ENCODE assay signal across 8 mouse cellular contexts in genomic region chr12:5213339-5214104, GRCm38 (mm10).
DNase-seq lines count a peak whose midpoint lies in the region; ATAC-seq and TF ChIP-seq lines count a peak whose summit lies in the region.

No protein-coding gene starts in this region.

- H3K4me2 ChIP-seq in hindbrain, embryonic 14.5 days (replicated peaks), result no peak overlapping the region

- TF ChIP-seq POLR2A in testis, adult 2 months (IDR thresholded peaks at IDR 0.05; ENCODE audit: control insufficient read depth, low read depth, low read length), result no peak

- intact Hi-C loops in gastrocnemius, adult 2 months (cut with DNase I), result no loop called here

- no peak for TF ChIP-seq CTCF in gastrocnemius, adult 2 months (IDR thresholded peaks at IDR 0.05)
- no peak for TF ChIP-seq CTCF in testis, adult 2 months (IDR thresholded peaks at IDR 0.05; ENCODE audit: control insufficient read depth, insufficient read depth, insufficient replicate concordance, low read depth, low read length)

- no peak overlapping the region for H3K9ac ChIP-seq in hindbrain, embryonic 14.5 days

- H3K36me3 ChIP-seq in hindbrain, embryonic 14.5 days (replicated peaks; ENCODE audit: control insufficient read depth, insufficient read depth), result no peaks in the 10 kb centered on the region
- H3K36me3 ChIP-seq in testis, adult 2 months (ENCODE audit: control insufficient read depth, insufficient read depth, low read length), result no peaks in the 10 kb centered on the region

- no peaks in the 10 kb centered on the region for H3K9me3 ChIP-seq in hindbrain, embryonic 14.5 days (ENCODE audit: control insufficient read depth, low read length)

- H3K27me3 ChIP-seq in hindbrain, embryonic 14.5 days (ENCODE audit: control insufficient read depth, insufficient read depth, low read length), result no peaks in the 10 kb centered on the region
- no peaks in the 10 kb centered on the region for H3K27me3 ChIP-seq in testis, adult 2 months (ENCODE audit: control insufficient read depth, insufficient read depth, low read length)

- ATAC-seq in hindbrain, embryonic 14.5 days (ENCODE audit: low FRiP score), result peak; percentile 52; the same call in 1 of the 2 replicates
- ATAC-seq in megakaryocyte progenitor cell, adult 5-6 weeks (replicated peaks; ENCODE audit: poor library complexity), result peak; percentile 72

- H3K27ac ChIP-seq in gastrocnemius, adult 2 months, result peak overlapping the region; percentile 75
- no peak overlapping the region for H3K27ac ChIP-seq in hindbrain, embryonic 14.5 days
- peak overlapping the region; percentile 26 for H3K27ac ChIP-seq in testis, adult 2 months (ENCODE audit: control insufficient read depth, insufficient read depth, low read depth, low read length)

- H3K4me3 ChIP-seq in gastrocnemius, adult 2 months, result no peak overlapping the region
- H3K4me3 ChIP-seq in hindbrain, embryonic 14.5 days (replicated peaks; ENCODE audit: low read length), result no peak overlapping the region
- H3K4me3 ChIP-seq in testis, adult 2 months (ENCODE audit: control insufficient read depth, low read depth, low read length), result no peak overlapping the region

- peaks cover 51% of the 10 kb centered on the region for H3K4me1 ChIP-seq in hindbrain, embryonic 14.5 days (replicated peaks; ENCODE audit: control insufficient read depth, insufficient read depth, low read length)
- peaks cover 5% of the 10 kb centered on the region for H3K4me1 ChIP-seq in testis, adult 2 months (ENCODE audit: control insufficient read depth, insufficient read depth, low read length)

- peak; percentile 93 for DNase-seq in adrenal gland, adult 2 months
- peak; percentile 46 for DNase-seq in cerebellum, adult 9-10 months
- peak; percentile 69 for DNase-seq in gastrocnemius, adult 2 months
- peak; percentile 61 for DNase-seq in hindbrain, embryonic 14.5 days (ENCODE audit: low spot score)
- peak; percentile 72 to 78 for DNase-seq in layer of hippocampus, postnatal 10 days (ENCODE audit: low spot score in 2 of 2)
- DNase-seq in thymus, postnatal 14 days, result no peak

- WGBS in hindbrain, embryonic 14.5 days, result 17% methylated on average over 13 of the region's 13 CpGs
